Mouse (Mus musculus) testis, adult 2 months (tissue): Measurements from ENCODE around the gene Pcmt1.

Experiments
- CTCF ChIP-seq: fragments of 200-500 bp; IDR thresholded peaks from 2 replicates; pipeline ENCODE4 v1.5.1; 2012; ENCODE audit warnings: low read depth, mild to moderate bottlenecking, inconsistent platforms, low read length, moderate library complexity; ENCODE audit not compliant: control insufficient read depth, insufficient read depth, insufficient replicate concordance
- POLR2A ChIP-seq: fragments of 200-500 bp; IDR thresholded peaks from 2 replicates; pipeline ENCODE4 v1.6.1; 2012; ENCODE audit warnings: low read depth, mild to moderate bottlenecking, inconsistent platforms, low read length, moderate library complexity; ENCODE audit not compliant: control insufficient read depth

GRCm38 (mm10) chr10:7606437-7606836 lies 74.5 kb downstream of the Pcmt1 start:
- TF ChIP-seq POLR2A (no peak), CTCF (no peak)
